Mouse (Mus musculus): ENCODE measurements around the gene Mdga2.

DNA sequence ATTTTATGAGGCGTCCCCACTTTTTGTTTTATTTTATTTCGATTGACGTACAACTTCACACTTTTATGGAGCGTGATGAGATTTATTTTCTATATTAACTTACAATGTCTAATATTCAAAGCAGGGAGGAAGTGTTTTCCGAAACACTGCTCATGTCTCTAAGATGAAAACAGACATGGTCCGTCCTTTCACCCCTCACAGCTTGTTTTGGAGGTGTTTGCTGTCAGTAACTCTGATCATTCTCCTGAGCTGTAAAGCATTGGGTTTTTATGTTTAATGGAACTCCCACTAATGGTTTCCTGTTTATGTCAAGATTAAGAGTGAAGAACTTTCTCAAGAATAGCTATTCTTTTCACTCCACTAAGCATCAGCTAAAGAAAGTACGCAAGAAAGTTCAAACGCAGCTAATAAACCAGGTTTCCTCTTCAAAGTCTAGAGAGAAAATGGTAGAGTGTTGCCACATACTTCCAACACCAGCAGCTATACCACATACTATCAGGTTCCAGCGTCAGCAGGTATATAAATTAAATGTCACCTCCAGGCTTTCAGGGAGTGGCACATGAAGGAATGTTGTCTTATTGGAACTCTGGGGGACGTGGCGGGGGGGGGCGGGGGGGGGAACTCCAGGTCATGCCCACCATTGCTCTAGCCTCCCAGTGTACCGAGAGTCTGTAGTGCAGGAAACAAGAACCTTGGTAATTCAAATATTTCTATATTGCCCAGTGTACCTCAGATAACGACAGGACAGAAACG lies 186.7 kb downstream of the Mdga2 start:
- TF ChIP-seq POLR2A (IDR thresholded peaks at IDR 0.05; ENCODE audit: borderline replicate concordance, control insufficient read depth, low read depth, low read length): no peak
- no peak for TF ChIP-seq CTCF (IDR thresholded peaks at IDR 0.05; ENCODE audit: control insufficient read depth, insufficient read depth, low read length)

All from bone marrow, adult 2 months (tissue).